Mouse (Mus musculus) E14TG2a.4 (cell line): ENCODE measurements around the gene Gars.

Experiments used
- H3K27me3 ChIP-seq: 2 replicates; pipeline ENCODE4 v1.6.1; 2014; ENCODE audit warnings: low read length, control low read depth; ENCODE audit not compliant: insufficient read depth
- H3K36me3 ChIP-seq: 2 replicates; pipeline ENCODE4 v1.6.1; 2014; ENCODE audit warnings: low read length, control low read depth; ENCODE audit not compliant: insufficient read depth
- H3K4me1 ChIP-seq: replicated peaks from 2 replicates; pipeline ENCODE4 v1.6.1; 2014; ENCODE audit warnings: low read depth, low read length, control low read depth
- H3K4me3 ChIP-seq: replicated peaks from 2 replicates; pipeline ENCODE4 v1.5.1; 2014; ENCODE audit warnings: mild to moderate bottlenecking, low read length
- H3K9me3 ChIP-seq: 2 replicates; pipeline ENCODE4 v1.6.1; 2014; ENCODE audit warnings: low read length, control low read depth
- CTCF ChIP-seq: conservative IDR thresholded peaks from 2 replicates; pipeline ENCODE4 v1.5.1; 2014; ENCODE audit warnings: low read length
- NANOG ChIP-seq: IDR thresholded peaks from 2 replicates; pipeline ENCODE4 v1.6.1; 2014; ENCODE audit warnings: borderline replicate concordance, low read length, mixed read lengths
- POU5F1 ChIP-seq: IDR thresholded peaks from 2 replicates; pipeline ENCODE4 v1.6.1; 2014; ENCODE audit warnings: low read length, borderline replicate concordance

Gene Gars

GRCm38 (mm10) chr6:55091396-55091795 lies 53.6 kb downstream of the Gars start:
- Histone ChIP-seq H3K4me1 (peaks cover 27% of the 10 kb centered on the region), H3K4me3 (no peak overlapping the region), H3K27me3 (peaks cover 8% of the 10 kb centered on the region; the same call in 1 of the 2 replicates), H3K36me3 (no peaks in the 10 kb centered on the region), H3K9me3 (no peaks in the 10 kb centered on the region)
- TF ChIP-seq CTCF = no peak
- no peak for TF ChIP-seq NANOG
- no peak for TF ChIP-seq POU5F1

- H3K27me3 ChIP-seq = peaks cover 12% of the 10 kb centered on the region; the same call in 1 of the 2 replicates
- TF ChIP-seq NANOG (no peak), CTCF (no peak), POU5F1 (no peak)
- H3K4me1 ChIP-seq = peaks cover 28% of the 10 kb centered on the region
- no peaks in the 10 kb centered on the region for H3K36me3 ChIP-seq
- H3K4me3 ChIP-seq = no peak overlapping the region
- H3K9me3 ChIP-seq = no peaks in the 10 kb centered on the region
Measured at GRCm38 (mm10) chr6:55093431-55094146, 55.8 kb downstream of the Gars start.

- TF ChIP-seq POU5F1 (no peak), NANOG (no peak), CTCF (no peak)
- H3K4me3 ChIP-seq = no peak overlapping the region
- H3K4me1 ChIP-seq = peaks cover 22% of the 10 kb centered on the region
- H3K9me3 ChIP-seq = no peaks in the 10 kb centered on the region
- H3K36me3 ChIP-seq = no peaks in the 10 kb centered on the region
- 0 out of 2 replicates have a peak, but pooled peaks cover 3% of the 10 kb centered on the region for H3K27me3 ChIP-seq
Measured at GRCm38 (mm10) chr6:55098030-55098429, 60.2 kb downstream of the Gars start.

GRCm38 (mm10) chr6:55098603-55099002 lies 60.8 kb downstream of the Gars start:
- H3K36me3 ChIP-seq = no peaks in the 10 kb centered on the region
- no peaks in the 10 kb centered on the region for H3K9me3 ChIP-seq
- TF ChIP-seq NANOG (no peak), POU5F1 (no peak), CTCF (no peak)
- H3K4me1 ChIP-seq = peaks cover 16% of the 10 kb centered on the region
- no peak overlapping the region for H3K4me3 ChIP-seq
- peaks cover 3% of the 10 kb centered on the region; the same call in 1 of the 2 replicates for H3K27me3 ChIP-seq

GRCm38 (mm10) chr6:55108358-55108757 lies 70.6 kb downstream of the Gars start:
- H3K9me3 ChIP-seq = no peaks in the 10 kb centered on the region
- H3K4me3 ChIP-seq = no peak overlapping the region
- TF ChIP-seq NANOG (no peak), POU5F1 (no peak), CTCF (no peak)
- peaks cover 59% of the 10 kb centered on the region for H3K27me3 ChIP-seq
- H3K36me3 ChIP-seq = no peaks in the 10 kb centered on the region
- H3K4me1 ChIP-seq = no peaks in the 10 kb centered on the region

- Histone ChIP-seq H3K4me1 (peaks cover 18% of the 10 kb centered on the region), H3K4me3 (peak overlapping the region; percentile 83), H3K27me3 (peaks cover 93% of the 10 kb centered on the region), H3K9me3 (no peaks in the 10 kb centered on the region), H3K36me3 (no peaks in the 10 kb centered on the region)
- no peak for TF ChIP-seq NANOG
- TF ChIP-seq CTCF = no peak
- no peak for TF ChIP-seq POU5F1
Measured at GRCm38 (mm10) chr6:55117325-55118109, 79.7 kb downstream of the Gars start.

- Histone ChIP-seq H3K27me3 (peaks cover 65% of the 10 kb centered on the region), H3K9me3 (no peaks in the 10 kb centered on the region), H3K4me3 (no peak overlapping the region), H3K4me1 (peaks cover 20% of the 10 kb centered on the region), H3K36me3 (no peaks in the 10 kb centered on the region)
- no peak for TF ChIP-seq NANOG
- TF ChIP-seq POU5F1 = no peak
- no peak for TF ChIP-seq CTCF
Measured at GRCm38 (mm10) chr6:55123056-55123455, 85.2 kb downstream of the Gars start.

- no peaks in the 10 kb centered on the region for H3K9me3 ChIP-seq
- H3K4me1 ChIP-seq = peaks cover 24% of the 10 kb centered on the region
- H3K36me3 ChIP-seq = no peaks in the 10 kb centered on the region
- TF ChIP-seq POU5F1 (no peak), CTCF (no peak), NANOG (no peak)
- peaks cover 39% of the 10 kb centered on the region for H3K27me3 ChIP-seq
- no peak overlapping the region for H3K4me3 ChIP-seq
Measured at GRCm38 (mm10) chr6:55126576-55126975, 88.8 kb downstream of the Gars start.
